Mouse (Mus musculus): Measurements from ENCODE around the gene Mlst8. TPM values are rescaled to one million over a fixed set of nuclear protein-coding genes. Genes with fewer than 3 reads are reported as not detected.

Gene Mlst8
- polyA plus RNA-seq, 1 experiment from 2014 or later, result 36.4 TPM

DNA sequence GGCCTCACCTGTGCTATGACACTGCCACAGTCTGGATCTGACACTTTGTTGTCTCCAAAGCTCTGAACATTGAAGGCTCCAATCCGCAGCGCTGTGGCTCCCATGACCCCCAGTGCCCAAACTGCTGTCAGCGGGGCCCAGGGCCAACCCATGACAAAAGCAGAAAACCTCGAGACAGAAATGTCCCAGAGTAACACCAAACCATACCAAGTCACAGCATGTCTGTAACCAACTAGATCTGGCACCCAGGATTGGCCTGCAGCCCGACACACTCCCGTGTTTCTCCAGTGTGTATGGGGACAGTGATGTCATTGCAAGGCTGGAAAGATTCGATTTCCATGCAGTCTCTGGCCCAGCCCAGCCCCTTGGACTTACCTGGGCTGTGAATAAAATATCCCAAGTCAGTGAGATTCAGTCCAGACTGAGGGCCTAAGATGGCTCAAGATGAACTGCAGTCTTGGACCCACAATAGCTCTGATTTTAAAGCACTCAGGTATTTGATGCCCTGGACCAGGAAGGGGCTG lies 36.2 kb downstream of the Mlst8 start, which contains the start of gene Dnase1l2:
TSS of gene Dnase1l2 (minus strand) at position 474 of the 524 bp plus-strand sequence.
- Histone ChIP-seq H3K9me3 (ENCODE audit: control insufficient read depth, low read length) (no peaks in the 10 kb centered on the region), H3K4me3 (ENCODE audit: low read length) (no peak within 1 kb of the TSS), H3K27me3 (ENCODE audit: control insufficient read depth, insufficient read depth, low read length) (no peaks in the 10 kb centered on the region), H3K27ac (ENCODE audit: low read depth, low read length) (no peak within 1 kb of the TSS), H3K9ac (ENCODE audit: low read depth, low read length) (no peak within 1 kb of the TSS), H3K4me2 (replicated peaks; ENCODE audit: low read depth, low read length) (no peak within 1 kb of the TSS), H3K4me1 (ENCODE audit: control insufficient read depth, insufficient read depth, low read length) (no peaks in the 10 kb centered on the region), H3K36me3 (ENCODE audit: control insufficient read depth, insufficient read depth, low read length) (peaks cover 79% of the 10 kb centered on the region)
- ATAC-seq (ENCODE audit: low FRiP score, low TSS enrichment), result no peak
- 85% methylated on average over 7 of the region's 7 CpGs for WGBS

DNA sequence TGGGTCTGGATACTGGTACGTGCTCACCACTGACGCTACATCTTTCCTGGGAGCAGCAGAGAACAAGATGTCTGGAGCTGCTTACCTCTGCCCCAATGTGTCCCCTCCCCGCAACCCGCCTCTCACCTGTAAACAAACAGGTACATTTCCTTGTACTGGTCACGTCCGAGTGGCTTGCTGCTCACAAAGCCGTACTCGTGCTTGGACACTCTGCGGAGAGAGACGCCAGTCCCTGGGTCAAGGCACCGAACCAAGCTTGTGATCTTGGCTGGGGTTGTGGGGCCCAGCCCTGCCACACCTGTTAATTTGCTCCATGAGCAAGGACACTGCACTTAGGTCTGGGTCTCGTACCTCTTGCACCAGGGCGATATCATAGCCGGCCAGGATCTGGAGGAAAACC lies 36.8 kb downstream of the Mlst8 start:
- no peak for ATAC-seq (ENCODE audit: low FRiP score, low TSS enrichment)
- Histone ChIP-seq H3K36me3 (ENCODE audit: control insufficient read depth, insufficient read depth, low read length) (peaks cover 79% of the 10 kb centered on the region), H3K27me3 (ENCODE audit: control insufficient read depth, insufficient read depth, low read length) (no peaks in the 10 kb centered on the region), H3K4me3 (ENCODE audit: low read length) (no peak overlapping the region), H3K4me1 (ENCODE audit: control insufficient read depth, insufficient read depth, low read length) (no peaks in the 10 kb centered on the region), H3K9me3 (ENCODE audit: control insufficient read depth, low read length) (no peaks in the 10 kb centered on the region), H3K4me2 (replicated peaks; ENCODE audit: low read depth, low read length) (no peak overlapping the region), H3K27ac (ENCODE audit: low read depth, low read length) (no peak overlapping the region), H3K9ac (ENCODE audit: low read depth, low read length) (no peak overlapping the region)
- 91% methylated on average over 14 of the region's 14 CpGs for WGBS

DNA sequence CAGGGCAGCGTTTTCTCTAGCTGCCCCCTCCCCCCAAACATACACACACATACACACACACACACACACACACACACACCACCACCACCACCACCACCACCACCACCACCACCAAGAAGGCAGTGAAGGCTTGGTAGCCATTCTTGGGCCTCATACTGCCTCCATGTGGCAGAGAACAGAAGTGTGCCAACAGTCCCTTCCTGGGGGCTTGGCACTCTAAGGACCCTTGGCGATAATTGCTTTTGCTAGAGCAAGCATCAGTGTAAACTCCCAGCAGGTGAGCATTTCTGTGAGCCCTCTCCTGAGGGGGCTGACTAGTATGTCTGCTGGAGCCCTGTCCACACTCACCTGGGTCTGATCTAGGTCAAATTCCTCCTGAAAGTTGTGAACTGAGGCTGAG lies 37.7 kb downstream of the Mlst8 start:
- Histone ChIP-seq H3K27ac (ENCODE audit: low read depth, low read length) (no peak overlapping the region), H3K27me3 (ENCODE audit: control insufficient read depth, insufficient read depth, low read length) (no peaks in the 10 kb centered on the region), H3K4me1 (ENCODE audit: control insufficient read depth, insufficient read depth, low read length) (no peaks in the 10 kb centered on the region), H3K36me3 (ENCODE audit: control insufficient read depth, insufficient read depth, low read length) (peaks cover 77% of the 10 kb centered on the region), H3K4me2 (replicated peaks; ENCODE audit: low read depth, low read length) (no peak overlapping the region), H3K4me3 (ENCODE audit: low read length) (no peak overlapping the region), H3K9me3 (ENCODE audit: control insufficient read depth, low read length) (no peaks in the 10 kb centered on the region), H3K9ac (ENCODE audit: low read depth, low read length) (no peak overlapping the region)
- 48% methylated on average over 2 of the region's 2 CpGs for WGBS
- no peak for ATAC-seq (ENCODE audit: low FRiP score, low TSS enrichment)

DNA sequence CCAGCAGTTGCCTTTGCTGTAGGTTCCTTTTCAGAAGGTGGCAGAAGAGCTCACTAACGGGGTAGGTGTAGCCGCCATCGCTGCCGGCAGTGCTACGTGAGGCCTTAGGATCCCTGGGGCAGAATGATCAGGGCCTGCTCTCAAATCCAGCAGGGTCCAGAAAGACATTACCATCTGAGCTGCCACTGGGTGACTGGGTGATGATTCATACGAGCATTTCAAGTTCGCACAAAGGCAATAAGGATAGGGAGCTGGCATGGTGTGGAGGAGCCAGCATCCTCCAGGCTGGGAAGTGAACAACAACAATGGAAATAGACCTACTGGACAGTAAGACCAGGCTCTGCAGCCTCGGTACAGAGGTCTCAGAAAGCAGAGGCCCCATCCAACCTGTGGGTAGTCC lies 38.5 kb downstream of the Mlst8 start:
- Histone ChIP-seq H3K4me2 (replicated peaks; ENCODE audit: low read depth, low read length) (no peak overlapping the region), H3K9me3 (ENCODE audit: control insufficient read depth, low read length) (no peaks in the 10 kb centered on the region), H3K27ac (ENCODE audit: low read depth, low read length) (no peak overlapping the region), H3K27me3 (ENCODE audit: control insufficient read depth, insufficient read depth, low read length) (no peaks in the 10 kb centered on the region), H3K9ac (ENCODE audit: low read depth, low read length) (no peak overlapping the region), H3K36me3 (ENCODE audit: control insufficient read depth, insufficient read depth, low read length) (peaks cover 77% of the 10 kb centered on the region), H3K4me1 (ENCODE audit: control insufficient read depth, insufficient read depth, low read length) (no peaks in the 10 kb centered on the region), H3K4me3 (ENCODE audit: low read length) (no peak overlapping the region)
- no peak for ATAC-seq (ENCODE audit: low FRiP score, low TSS enrichment)
- 90% methylated on average over 8 of the region's 8 CpGs for WGBS

DNA sequence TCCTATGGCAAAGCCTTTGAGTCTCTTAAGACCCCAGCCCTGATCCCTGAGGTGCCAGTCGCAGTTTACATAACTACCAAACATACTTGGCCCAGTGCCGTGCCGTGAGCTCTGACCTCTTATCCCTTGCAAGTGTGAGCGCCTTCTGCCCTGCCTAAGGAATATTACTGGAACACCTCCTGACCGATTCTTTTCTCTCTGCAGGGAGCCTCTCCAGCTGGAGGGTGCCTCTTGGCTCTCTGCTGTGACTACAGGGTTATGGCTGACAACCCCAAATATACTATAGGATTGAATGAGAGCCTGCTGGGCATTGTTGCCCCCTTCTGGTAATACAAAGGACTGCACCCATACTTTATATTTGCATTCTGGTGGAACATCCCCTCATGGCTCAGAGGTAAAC lies 41.9 kb downstream of the Mlst8 start:
- Histone ChIP-seq H3K9me3 (ENCODE audit: control insufficient read depth, low read length) (no peaks in the 10 kb centered on the region), H3K4me1 (ENCODE audit: control insufficient read depth, insufficient read depth, low read length) (no peaks in the 10 kb centered on the region), H3K4me2 (replicated peaks; ENCODE audit: low read depth, low read length) (no peak overlapping the region), H3K27me3 (ENCODE audit: control insufficient read depth, insufficient read depth, low read length) (no peaks in the 10 kb centered on the region), H3K9ac (ENCODE audit: low read depth, low read length) (no peak overlapping the region), H3K27ac (ENCODE audit: low read depth, low read length) (no peak overlapping the region), H3K36me3 (ENCODE audit: control insufficient read depth, insufficient read depth, low read length) (peaks cover 55% of the 10 kb centered on the region), H3K4me3 (ENCODE audit: low read length) (no peak overlapping the region)
- peak; percentile 61; the same call in 1 of the 2 replicates for ATAC-seq (ENCODE audit: low FRiP score, low TSS enrichment)
- 77% methylated on average over 5 of the region's 5 CpGs for WGBS

DNA sequence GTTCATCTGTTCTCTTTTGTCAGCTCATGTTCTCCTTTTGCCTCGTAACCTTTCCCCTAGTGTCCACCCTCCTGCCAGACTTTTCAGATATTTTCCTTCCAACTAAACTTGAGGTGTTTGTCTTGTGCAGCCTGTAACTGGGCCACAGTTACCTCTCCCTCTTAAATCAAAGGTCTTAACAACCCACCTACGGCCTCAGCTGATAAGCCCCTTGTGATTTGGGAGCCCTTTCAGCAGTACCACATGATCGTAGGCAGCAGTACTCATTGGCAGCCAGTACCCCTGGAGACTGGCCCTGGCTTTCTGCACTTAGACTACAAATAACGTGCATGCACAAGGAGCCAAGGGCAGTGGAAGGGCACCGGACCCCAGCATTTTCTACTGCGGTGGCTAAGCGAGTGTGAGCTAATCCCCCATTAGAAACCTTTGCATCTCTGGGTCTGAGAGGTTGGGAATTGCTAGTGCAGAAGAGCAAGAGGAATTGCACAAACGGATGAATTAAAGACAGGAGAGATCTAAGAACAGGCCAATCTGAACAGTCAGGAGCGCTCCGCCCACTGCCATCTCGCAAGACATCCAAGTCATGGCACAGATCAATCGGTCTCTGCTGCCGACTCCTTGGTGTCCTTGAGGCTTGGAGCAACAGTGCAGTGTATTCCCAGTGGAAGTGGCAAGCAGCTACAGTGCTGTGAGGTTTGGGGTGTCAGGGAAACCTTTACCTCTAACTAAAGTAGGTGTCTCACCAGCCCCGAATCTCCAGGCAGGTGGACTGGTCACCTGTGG lies 49.5 kb downstream of the Mlst8 start:
- H3K27ac ChIP-seq (ENCODE audit: low read depth, low read length), result no peak overlapping the region
- no peak for ATAC-seq (ENCODE audit: low FRiP score, low TSS enrichment)
- no peaks in the 10 kb centered on the region for H3K9me3 ChIP-seq (ENCODE audit: control insufficient read depth, low read length)
- 80% methylated on average over 14 of the region's 14 CpGs for WGBS
- H3K36me3 ChIP-seq (ENCODE audit: control insufficient read depth, insufficient read depth, low read length), result peaks cover 15% of the 10 kb centered on the region
- no peak overlapping the region for H3K9ac ChIP-seq (ENCODE audit: low read depth, low read length)
- 0 out of 2 replicates have a peak, but pooled peaks cover 3% of the 10 kb centered on the region for H3K4me1 ChIP-seq (ENCODE audit: control insufficient read depth, insufficient read depth, low read length)
- no peak overlapping the region for H3K4me3 ChIP-seq (ENCODE audit: low read length)
- H3K27me3 ChIP-seq (ENCODE audit: control insufficient read depth, insufficient read depth, low read length), result no peaks in the 10 kb centered on the region
- H3K4me2 ChIP-seq (replicated peaks; ENCODE audit: low read depth, low read length), result no peak overlapping the region

DNA sequence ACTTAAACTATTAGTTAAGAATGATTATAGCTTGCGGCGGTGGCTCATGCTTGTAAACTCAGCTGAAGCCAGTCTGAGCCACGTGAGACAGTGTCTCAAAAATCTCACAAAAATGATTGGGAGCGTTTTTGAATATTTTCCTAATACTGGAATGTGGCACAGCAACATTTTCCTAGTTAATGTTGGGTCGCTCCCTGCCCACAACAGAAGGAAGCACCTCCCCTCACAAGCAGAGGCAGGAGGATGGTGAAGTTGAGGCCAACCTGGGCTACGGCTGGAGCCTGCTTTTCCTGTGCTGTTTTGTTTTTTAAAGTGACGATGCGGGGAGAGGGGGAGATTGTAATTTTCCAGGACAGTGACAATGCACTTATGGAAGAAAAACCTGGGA lies 51.7 kb downstream of the Mlst8 start:
- Histone ChIP-seq H3K36me3 (ENCODE audit: control insufficient read depth, insufficient read depth, low read length) (peaks cover 34% of the 10 kb centered on the region), H3K27ac (ENCODE audit: low read depth, low read length) (peak overlapping the region; percentile 95; the same call in 1 of the 2 replicates), H3K4me2 (replicated peaks; ENCODE audit: low read depth, low read length) (peak overlapping the region; percentile 53), H3K9ac (ENCODE audit: low read depth, low read length) (peak overlapping the region; percentile 87; the same call in 1 of the 2 replicates), H3K4me1 (ENCODE audit: control insufficient read depth, insufficient read depth, low read length) (0 out of 2 replicates have a peak, but pooled peaks cover 3% of the 10 kb centered on the region), H3K4me3 (ENCODE audit: low read length) (peak overlapping the region; percentile 77), H3K9me3 (ENCODE audit: control insufficient read depth, low read length) (no peaks in the 10 kb centered on the region), H3K27me3 (ENCODE audit: control insufficient read depth, insufficient read depth, low read length) (no peaks in the 10 kb centered on the region)
- ATAC-seq (ENCODE audit: low FRiP score, low TSS enrichment), result peak; percentile 18; the same call in 1 of the 2 replicates
- WGBS, result 2% methylated on average over 8 of the region's 8 CpGs

DNA sequence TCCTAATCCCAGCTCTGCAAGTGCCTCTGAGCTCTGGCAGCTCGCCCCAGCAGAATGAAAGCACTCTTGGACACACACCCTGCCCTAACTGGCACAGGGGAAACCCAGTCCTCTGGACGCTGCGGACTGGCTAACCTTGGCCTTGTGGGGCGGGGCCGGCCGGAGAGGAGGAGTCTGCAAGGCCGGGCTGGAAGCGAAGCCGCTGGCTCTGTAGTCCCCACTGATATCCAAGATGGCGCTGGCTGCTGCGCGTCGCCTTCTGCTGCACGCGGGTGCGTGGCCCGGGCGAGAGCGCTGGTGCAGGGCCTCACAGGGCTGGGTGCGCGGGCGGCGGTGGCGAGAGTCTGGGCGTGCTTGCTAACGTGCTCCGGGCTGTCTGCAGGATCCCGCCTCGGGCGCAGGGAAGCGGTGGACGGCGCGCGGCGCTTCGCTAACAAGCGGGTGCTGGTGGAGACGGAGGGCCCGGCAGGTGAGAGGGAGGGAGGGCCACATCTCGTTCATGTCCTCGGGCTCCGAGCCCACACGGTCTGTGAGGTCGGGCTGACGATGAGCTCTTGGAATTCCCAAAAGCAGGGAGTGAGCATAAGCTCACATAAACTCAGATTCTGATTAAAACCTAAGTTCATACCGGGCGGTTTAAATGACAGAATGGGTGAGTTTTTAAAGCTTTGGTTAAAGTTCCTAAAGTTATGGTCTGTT lies 52.3 kb downstream of the Mlst8 start, which contains the start of gene Eci1:
TSS of gene Eci1 (plus strand) at position 171 of the 699 bp plus-strand sequence.
- H3K9me3 ChIP-seq (ENCODE audit: control insufficient read depth, low read length), result no peaks in the 10 kb centered on the region
- ATAC-seq (ENCODE audit: low FRiP score, low TSS enrichment), result peak; percentile 99
- H3K36me3 ChIP-seq (ENCODE audit: control insufficient read depth, insufficient read depth, low read length), result peaks cover 39% of the 10 kb centered on the region
- H3K4me1 ChIP-seq (ENCODE audit: control insufficient read depth, insufficient read depth, low read length), result 0 out of 2 replicates have a peak, but pooled peaks cover 3% of the 10 kb centered on the region
- peak within 1 kb of the TSS; percentile 53 for H3K4me2 ChIP-seq (replicated peaks; ENCODE audit: low read depth, low read length)
- H3K4me3 ChIP-seq (ENCODE audit: low read length), result peak within 1 kb of the TSS; percentile 77
- peak within 1 kb of the TSS; percentile 95 for H3K27ac ChIP-seq (ENCODE audit: low read depth, low read length)
- peak within 1 kb of the TSS; percentile 87 for H3K9ac ChIP-seq (ENCODE audit: low read depth, low read length)
- WGBS, result under 1% methylated on average over 47 of the region's 48 CpGs
- H3K27me3 ChIP-seq (ENCODE audit: control insufficient read depth, insufficient read depth, low read length), result no peaks in the 10 kb centered on the region

Measured in kidney, embryonic 14.5 days (tissue).